Mouse (Mus musculus): Measurements from ENCODE around the gene Tmem184a. TPM values are rescaled to one million over a fixed set of nuclear protein-coding genes. Genes with fewer than 3 reads are reported as not detected.

Tmem184a gene
- polyA plus RNA-seq (2014; fragmentation: Illumina TruSeq; extraction: RNeasy Lipid Tissue Mini Kit (QIAGEN cat#74804); ENCODE audit: low read depth, low replicate concordance): 5.8 TPM

GRCm38 (mm10) chr5:139819538-139820181 is at the start of gene Tmem184a:
Tmem184a (minus strand) TSS chr5:139819917.

DNA sequence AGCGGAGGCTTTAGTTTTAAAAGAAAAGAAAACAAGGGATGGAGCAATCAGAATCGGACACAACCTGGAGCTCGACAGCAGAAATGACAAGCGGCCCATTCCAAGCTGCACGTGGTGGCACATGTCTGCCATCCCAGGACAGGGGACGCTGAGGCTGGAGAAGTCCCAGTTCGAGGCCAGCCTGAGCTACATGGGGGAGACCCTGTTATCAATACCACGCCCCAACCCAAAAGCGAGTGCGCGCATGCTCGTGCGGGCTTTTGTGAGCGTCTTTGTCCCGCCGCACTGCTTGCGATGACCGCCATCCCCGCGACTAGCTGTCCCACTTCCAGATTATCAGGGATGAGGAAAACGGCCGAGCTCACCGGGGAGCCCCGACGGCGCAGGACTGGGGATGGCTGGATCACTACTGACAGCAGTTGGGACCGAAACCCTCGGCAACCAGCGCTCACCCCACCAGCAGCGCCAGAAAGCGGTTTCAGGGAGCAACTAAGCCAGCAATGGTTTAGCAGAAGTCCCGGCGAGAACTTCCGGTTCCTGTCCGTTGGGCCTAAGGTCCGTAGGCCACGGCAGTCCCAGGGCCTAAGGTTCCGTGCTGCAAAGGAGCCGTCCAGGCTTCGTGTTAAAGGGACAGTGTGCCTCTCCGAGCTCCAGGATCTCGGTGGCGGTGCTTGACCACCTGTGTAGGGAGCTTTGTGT is 6.8 kb upstream of the Tmem184a start, which contains the start of the genes Gm26938 and Psmg3:
TSS of gene Gm26938 (minus strand) at position 51 of the 699 bp plus-strand sequence.
TSS of gene Psmg3 (minus strand) at position 529 of the 699 bp plus-strand sequence.

GRCm38 (mm10) chr5:139791227-139792158 is 28.2 kb downstream of the Tmem184a start, which contains the start of gene Mafk:
Mafk (plus strand) TSS chr5:139791513.

GRCm38 (mm10) chr5:139775216-139775926 is 44.3 kb downstream of the Tmem184a start, which contains the start of gene Ints1:
Ints1 (minus strand) TSS chr5:139775674.

Other genes starting within 250 kb of the Tmem184a start
- 0.59 TPM for gene Micall2, start 83.6 kb downstream of the Tmem184a start, polyA plus RNA-seq (2014; fragmentation: Illumina TruSeq; extraction: RNeasy Lipid Tissue Mini Kit (QIAGEN cat#74804); ENCODE audit: low read depth, low replicate concordance)
- gene Ints1, start 44.2 kb downstream of the Tmem184a start, polyA plus RNA-seq (2014; fragmentation: Illumina TruSeq; extraction: RNeasy Lipid Tissue Mini Kit (QIAGEN cat#74804); ENCODE audit: low read depth, low replicate concordance): 2.0 TPM
- 2.7 TPM for gene Mafk, start 28.4 kb downstream of the Tmem184a start, polyA plus RNA-seq (2014; fragmentation: Illumina TruSeq; extraction: RNeasy Lipid Tissue Mini Kit (QIAGEN cat#74804); ENCODE audit: low read depth, low replicate concordance)
- gene Gm26938, start 6.5 kb upstream of the Tmem184a start, polyA plus RNA-seq (2014; fragmentation: Illumina TruSeq; extraction: RNeasy Lipid Tissue Mini Kit (QIAGEN cat#74804); ENCODE audit: low read depth, low replicate concordance): not detected
- gene Psmg3, start 7.0 kb upstream of the Tmem184a start, polyA plus RNA-seq (2014; fragmentation: Illumina TruSeq; extraction: RNeasy Lipid Tissue Mini Kit (QIAGEN cat#74804); ENCODE audit: low read depth, low replicate concordance): 0.27 TPM
- gene Elfn1, start 88.0 kb upstream of the Tmem184a start, polyA plus RNA-seq (2014; fragmentation: Illumina TruSeq; extraction: RNeasy Lipid Tissue Mini Kit (QIAGEN cat#74804); ENCODE audit: low read depth, low replicate concordance): 5.5 TPM

All from testis, adult 10 weeks (tissue).